Mouse (Mus musculus): ENCODE measurements around the gene Tmem54. TPM values are rescaled to one million over a fixed set of nuclear protein-coding genes. Genes with fewer than 3 reads are reported as not detected.

Gene Tmem54
- polyA plus RNA-seq, 1 experiment, result 1.8 TPM

GRCm38 (mm10) chr4:129158549-129158948 lies 53.2 kb downstream of the Tmem54 start:
- H3K27ac ChIP-seq (ENCODE audit: control insufficient read depth, insufficient read depth, low read depth, low read length, poor library complexity), result no peak overlapping the region
- no peaks in the 10 kb centered on the region for H3K4me1 ChIP-seq (ENCODE audit: control insufficient read depth, insufficient read depth, low read length)
- WGBS, result 69% methylated on average over 3 of the region's 3 CpGs
- TF ChIP-seq POLR2A (IDR thresholded peaks at IDR 0.05; ENCODE audit: borderline replicate concordance, control insufficient read depth, low read depth, low read length) (no peak), CTCF (IDR thresholded peaks at IDR 0.05; ENCODE audit: control insufficient read depth, insufficient read depth, low read length) (no peak)
- H3K4me3 ChIP-seq (replicated peaks; ENCODE audit: control insufficient read depth, low read depth, low read length), result no peak overlapping the region

- TF ChIP-seq CTCF (IDR thresholded peaks at IDR 0.05; ENCODE audit: control insufficient read depth, insufficient read depth, low read length) (no peak), POLR2A (IDR thresholded peaks at IDR 0.05; ENCODE audit: borderline replicate concordance, control insufficient read depth, low read depth, low read length) (no peak)
- H3K4me3 ChIP-seq (replicated peaks; ENCODE audit: control insufficient read depth, low read depth, low read length), result no peak overlapping the region
- H3K4me1 ChIP-seq (ENCODE audit: control insufficient read depth, insufficient read depth, low read length), result no peaks in the 10 kb centered on the region
- WGBS, result 93% methylated on average over 1 of the region's 1 CpGs
- H3K27ac ChIP-seq (ENCODE audit: control insufficient read depth, insufficient read depth, low read depth, low read length, poor library complexity), result no peak overlapping the region
Observed at GRCm38 (mm10) chr4:129161076-129161475, 55.7 kb downstream of the Tmem54 start.

Other genes starting within 250 kb of the Tmem54 start
- gene Trim62, start 222.0 kb upstream of the Tmem54 start, polyA plus RNA-seq (2011; ENCODE audit: insufficient read depth, insufficient read length, low replicate concordance, missing spikeins), result 0.52 and 1.0 TPM in 2 replicates
- 2.0 and 2.4 TPM in 2 replicates for gene Azin2, start 143.1 kb upstream of the Tmem54 start, polyA plus RNA-seq (2011; ENCODE audit: insufficient read depth, insufficient read length, low replicate concordance, missing spikeins)
- 72.4 and 118 TPM in 2 replicates for gene Ak2, start 113.6 kb upstream of the Tmem54 start, polyA plus RNA-seq (2011; ENCODE audit: insufficient read depth, insufficient read length, low replicate concordance, missing spikeins)
- gene Rnf19b, start 47.3 kb upstream of the Tmem54 start, polyA plus RNA-seq (2011; ENCODE audit: insufficient read depth, insufficient read length, low replicate concordance, missing spikeins), result 23.9 and 47.7 TPM in 2 replicates
- not detected in 2 replicates for gene Hpca, start 16.5 kb downstream of the Tmem54 start, polyA plus RNA-seq (2011; ENCODE audit: insufficient read depth, insufficient read length, low replicate concordance, missing spikeins)
- gene Fndc5, start 31.5 kb downstream of the Tmem54 start, polyA plus RNA-seq (2011; ENCODE audit: insufficient read depth, insufficient read length, low replicate concordance, missing spikeins), result 2.7 TPM in 1 of 2 replicates, not detected in the other
- 8.5 and 9.4 TPM in 2 replicates for gene S100pbp, start 84.2 kb downstream of the Tmem54 start, polyA plus RNA-seq (2011; ENCODE audit: insufficient read depth, insufficient read length, low replicate concordance, missing spikeins)
- gene Yars, start 84.2 kb downstream of the Tmem54 start, polyA plus RNA-seq (2011; ENCODE audit: insufficient read depth, insufficient read length, low replicate concordance, missing spikeins), result 25.1 and 28.2 TPM in 2 replicates
- 0.86 and 1.9 TPM in 2 replicates for gene C77080, start 155.9 kb downstream of the Tmem54 start, polyA plus RNA-seq (2011; ENCODE audit: insufficient read depth, insufficient read length, low replicate concordance, missing spikeins)
- not detected in 2 replicates for gene Sync, start 182.1 kb downstream of the Tmem54 start, polyA plus RNA-seq (2011; ENCODE audit: insufficient read depth, insufficient read length, low replicate concordance, missing spikeins)
- 178 and 215 TPM in 2 replicates for gene Rbbp4, start 229.8 kb downstream of the Tmem54 start, polyA plus RNA-seq (2011; ENCODE audit: insufficient read depth, insufficient read length, low replicate concordance, missing spikeins)
- 22.7 and 62.2 TPM in 2 replicates for gene Zbtb8os, start 230.1 kb downstream of the Tmem54 start, polyA plus RNA-seq (2011; ENCODE audit: insufficient read depth, insufficient read length, low replicate concordance, missing spikeins)